Mouse (Mus musculus): ENCODE measurements around the gene Dhx37. TPM values are rescaled to one million over a fixed set of nuclear protein-coding genes. Genes with fewer than 3 reads are reported as not detected.
A peak's percentile ranks its signal among the peaks of the same experiment; 100 is the strongest.
"Not testable (repeated sequence)": the region's sequence is repeated elsewhere in the genome, so short reads cannot be mapped to it uniquely, and the experiment has no call there.

Gene Dhx37
- polyA plus RNA-seq, 1 experiment from 2014 or later, result 10.9 TPM

GRCm38 (mm10) chr5:125392977-125393621 lies 40.8 kb downstream of the Dhx37 start:
- under 1% methylated on average over 20 of the region's 20 CpGs for WGBS
- Histone ChIP-seq H3K4me1 (peaks cover 45% of the 10 kb centered on the region), H3K4me3 (replicated peaks) (peak overlapping the region; percentile 36), H3K27me3 (replicated peaks) (no peaks in the 10 kb centered on the region), H3K27ac (replicated peaks) (peak overlapping the region; percentile 97), H3K9me3 (replicated peaks) (no peaks in the 10 kb centered on the region), H3K4me2 (peak overlapping the region; percentile 54), H3K36me3 (no peaks in the 10 kb centered on the region), H3K9ac (replicated peaks) (peak overlapping the region; percentile 46)
- ATAC-seq (ENCODE audit: low FRiP score), result peak; percentile 91

GRCm38 (mm10) chr5:125392618-125392976 lies 41.3 kb downstream of the Dhx37 start:
- Histone ChIP-seq H3K36me3 (no peaks in the 10 kb centered on the region), H3K9me3 (replicated peaks) (no peaks in the 10 kb centered on the region), H3K27me3 (replicated peaks) (no peaks in the 10 kb centered on the region), H3K9ac (replicated peaks) (peak overlapping the region; percentile 31; the same call in 1 of the 2 replicates), H3K4me2 (peak overlapping the region; percentile 54), H3K4me3 (replicated peaks) (no peak overlapping the region), H3K27ac (replicated peaks) (peak overlapping the region; percentile 97), H3K4me1 (peaks cover 46% of the 10 kb centered on the region)
- 18% methylated on average over 1 of the region's 1 CpGs for WGBS
- ATAC-seq (ENCODE audit: low FRiP score), result peak; percentile 3; the same call in 1 of the 2 replicates

GRCm38 (mm10) chr5:125392176-125392575 lies 41.7 kb downstream of the Dhx37 start:
- peak overlapping the region; percentile 97 for H3K27ac ChIP-seq (replicated peaks)
- H3K4me2 ChIP-seq; H3K27me3 ChIP-seq (replicated peaks); H3K9ac ChIP-seq (replicated peaks); H3K4me3 ChIP-seq (replicated peaks); ATAC-seq (ENCODE audit: low FRiP score); H3K36me3 ChIP-seq; H3K9me3 ChIP-seq (replicated peaks): not testable (repeated sequence)
- H3K4me1 ChIP-seq, result peaks cover 47% of the 10 kb centered on the region
- 96% methylated on average over 4 of the region's 4 CpGs for WGBS

GRCm38 (mm10) chr5:125391609-125392008 lies 42.3 kb downstream of the Dhx37 start:
- no peak overlapping the region for H3K4me3 ChIP-seq (replicated peaks)
- no peaks in the 10 kb centered on the region for H3K27me3 ChIP-seq (replicated peaks)
- WGBS, result 79% methylated on average over 5 of the region's 5 CpGs
- no peak for ATAC-seq (ENCODE audit: low FRiP score)
- no peak overlapping the region for H3K9ac ChIP-seq (replicated peaks)
- peaks cover 48% of the 10 kb centered on the region for H3K4me1 ChIP-seq
- H3K27ac ChIP-seq (replicated peaks), result peak overlapping the region; percentile 97; the same call in 1 of the 2 replicates
- H3K4me2 ChIP-seq, result no peak overlapping the region
- H3K9me3 ChIP-seq (replicated peaks), result no peaks in the 10 kb centered on the region
- H3K36me3 ChIP-seq, result no peaks in the 10 kb centered on the region

GRCm38 (mm10) chr5:125390906-125391477 lies 42.9 kb downstream of the Dhx37 start:
- Histone ChIP-seq H3K9me3 (replicated peaks) (no peaks in the 10 kb centered on the region), H3K4me3 (replicated peaks) (no peak overlapping the region), H3K9ac (replicated peaks) (no peak overlapping the region), H3K4me2 (no peak overlapping the region), H3K27ac (replicated peaks) (peak overlapping the region; percentile 98; the same call in 1 of the 2 replicates), H3K36me3 (peaks cover under 1% of the 10 kb centered on the region; the same call in 1 of the 2 replicates), H3K27me3 (replicated peaks) (no peaks in the 10 kb centered on the region), H3K4me1 (peaks cover 49% of the 10 kb centered on the region)
- no peak for ATAC-seq (ENCODE audit: low FRiP score)
- 97% methylated on average over 3 of the region's 3 CpGs for WGBS

GRCm38 (mm10) chr5:125389579-125390441 lies 44.1 kb downstream of the Dhx37 start, which contains the start of gene Ubc:
Gene Ubc (minus strand): TSS chr5:125390202.
- peak; percentile 56 for ATAC-seq (ENCODE audit: low FRiP score)
- Histone ChIP-seq H3K27ac (replicated peaks) (peak within 1 kb of the TSS; percentile 98), H3K4me3 (replicated peaks) (peak within 1 kb of the TSS; percentile 100), H3K27me3 (replicated peaks) (no peaks in the 10 kb centered on the region), H3K4me1 (peaks cover 54% of the 10 kb centered on the region), H3K4me2 (peak within 1 kb of the TSS; percentile 94), H3K36me3 (peaks cover 11% of the 10 kb centered on the region), H3K9me3 (replicated peaks) (no peaks in the 10 kb centered on the region), H3K9ac (replicated peaks) (peak within 1 kb of the TSS; percentile 100)
- WGBS, result under 1% methylated on average over 67 of the region's 69 CpGs

GRCm38 (mm10) chr5:125389131-125389578 lies 44.8 kb downstream of the Dhx37 start, which contains the start of gene Gm10382:
Gene Gm10382 (plus strand): TSS chr5:125389322.
- H3K4me3 ChIP-seq (replicated peaks), result peak within 1 kb of the TSS; percentile 100
- H3K4me2 ChIP-seq, result peak within 1 kb of the TSS; percentile 94
- H3K9ac ChIP-seq (replicated peaks), result peak within 1 kb of the TSS; percentile 100
- peaks cover 54% of the 10 kb centered on the region for H3K4me1 ChIP-seq
- H3K27ac ChIP-seq (replicated peaks), result peak within 1 kb of the TSS; percentile 98
- WGBS, result under 1% methylated on average over 38 of the region's 41 CpGs
- peaks cover 18% of the 10 kb centered on the region for H3K36me3 ChIP-seq
- H3K9me3 ChIP-seq (replicated peaks), result no peaks in the 10 kb centered on the region
- peak; percentile 26 for ATAC-seq (ENCODE audit: low FRiP score)
- H3K27me3 ChIP-seq (replicated peaks), result no peaks in the 10 kb centered on the region

GRCm38 (mm10) chr5:125388358-125389092 lies 45.4 kb downstream of the Dhx37 start:
- Histone ChIP-seq H3K9ac (replicated peaks) (peak overlapping the region; percentile 100), H3K4me2 (peak overlapping the region; percentile 94), H3K4me3 (replicated peaks) (peak overlapping the region; percentile 100), H3K9me3 (replicated peaks) (no peaks in the 10 kb centered on the region), H3K36me3 (peaks cover 18% of the 10 kb centered on the region), H3K27ac (replicated peaks) (peak overlapping the region; percentile 98), H3K4me1 (peaks cover 53% of the 10 kb centered on the region), H3K27me3 (replicated peaks) (no peaks in the 10 kb centered on the region)
- ATAC-seq (ENCODE audit: low FRiP score), result no peak
- WGBS, result 28% methylated on average over 13 of the region's 13 CpGs

GRCm38 (mm10) chr5:125387295-125387694 lies 46.6 kb downstream of the Dhx37 start:
- H3K36me3 ChIP-seq, result peaks cover 18% of the 10 kb centered on the region
- not testable (repeated sequence) for H3K27me3 ChIP-seq (replicated peaks); H3K9ac ChIP-seq (replicated peaks); H3K27ac ChIP-seq (replicated peaks); H3K4me3 ChIP-seq (replicated peaks); ATAC-seq (ENCODE audit: low FRiP score); H3K4me2 ChIP-seq; H3K9me3 ChIP-seq (replicated peaks)
- peaks cover 45% of the 10 kb centered on the region for H3K4me1 ChIP-seq
- 93% methylated on average over 5 of the region's 6 CpGs for WGBS

- no peak for ATAC-seq (ENCODE audit: low FRiP score)
- Histone ChIP-seq H3K27me3 (replicated peaks) (no peaks in the 10 kb centered on the region), H3K9ac (replicated peaks) (no peak overlapping the region), H3K27ac (replicated peaks) (no peak overlapping the region), H3K4me2 (peak overlapping the region; percentile 35), H3K36me3 (peaks cover 18% of the 10 kb centered on the region), H3K4me1 (peaks cover 44% of the 10 kb centered on the region), H3K9me3 (replicated peaks) (no peaks in the 10 kb centered on the region), H3K4me3 (replicated peaks) (no peak overlapping the region; the same call in 1 of the 2 replicates)
- WGBS, result 82% methylated on average over 8 of the region's 8 CpGs
Observed at GRCm38 (mm10) chr5:125385215-125385940, 48.5 kb downstream of the Dhx37 start.

All from neural tube, embryonic 15.5 days (tissue).